Mouse (Mus musculus): ENCODE data around the gene Snx17.
A peak's percentile ranks its signal among the peaks of the same experiment; 100 is the strongest.

Gene Snx17

DNA sequence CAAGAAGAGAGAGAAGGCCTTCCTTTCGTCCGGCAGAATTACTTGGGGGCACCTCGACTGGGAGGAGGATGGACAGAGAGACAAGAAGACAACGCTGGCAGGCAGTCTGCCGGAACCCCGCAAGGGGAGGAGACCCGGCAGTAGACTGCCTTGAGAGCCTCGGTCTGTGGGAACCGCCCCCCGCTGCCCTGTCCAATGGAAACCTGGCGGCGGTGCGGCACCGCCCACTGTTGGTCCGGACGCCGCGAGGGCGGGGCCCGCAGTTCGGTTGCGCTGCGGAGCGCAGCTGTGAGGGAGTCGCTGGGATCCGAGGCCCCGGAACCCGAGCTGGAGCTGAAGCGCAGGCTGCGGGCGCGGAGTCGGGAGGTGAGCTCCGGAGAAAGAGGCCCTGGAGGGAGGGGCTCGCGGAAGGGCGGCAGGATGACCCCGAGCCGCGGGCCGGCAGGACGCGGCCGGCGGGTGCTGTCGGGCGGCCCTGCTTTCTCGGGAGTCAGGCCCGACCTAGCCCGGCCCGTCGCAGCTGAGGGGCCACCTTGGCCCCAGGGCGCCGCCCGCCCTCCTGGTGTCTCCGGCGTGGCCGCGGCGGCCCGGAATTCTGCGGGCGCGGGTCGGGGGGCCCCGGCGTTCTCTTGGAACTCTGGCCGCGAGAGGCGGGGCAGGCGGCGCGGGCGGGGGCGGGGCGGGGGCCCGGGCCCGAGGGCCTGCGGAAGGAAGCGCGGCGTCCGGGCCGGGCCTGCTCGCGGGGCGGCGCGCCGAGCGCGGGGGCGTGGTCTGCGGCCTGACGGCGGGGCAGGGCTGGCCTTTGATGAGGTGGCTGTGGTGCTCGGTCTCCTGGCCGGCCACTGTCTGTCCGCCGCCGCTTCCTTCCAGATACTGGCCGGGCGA lies 47.9 kb downstream of the Snx17 start, which contains the start of the genes Nrbp1 and Gm9970:
TSS of gene Nrbp1 (plus strand) at position 228 of the 885 bp plus-strand sequence.
TSS of gene Gm9970 (minus strand) at position 596 of the 885 bp plus-strand sequence.
- peak; percentile 96 to 97 for DNase-seq

DNA sequence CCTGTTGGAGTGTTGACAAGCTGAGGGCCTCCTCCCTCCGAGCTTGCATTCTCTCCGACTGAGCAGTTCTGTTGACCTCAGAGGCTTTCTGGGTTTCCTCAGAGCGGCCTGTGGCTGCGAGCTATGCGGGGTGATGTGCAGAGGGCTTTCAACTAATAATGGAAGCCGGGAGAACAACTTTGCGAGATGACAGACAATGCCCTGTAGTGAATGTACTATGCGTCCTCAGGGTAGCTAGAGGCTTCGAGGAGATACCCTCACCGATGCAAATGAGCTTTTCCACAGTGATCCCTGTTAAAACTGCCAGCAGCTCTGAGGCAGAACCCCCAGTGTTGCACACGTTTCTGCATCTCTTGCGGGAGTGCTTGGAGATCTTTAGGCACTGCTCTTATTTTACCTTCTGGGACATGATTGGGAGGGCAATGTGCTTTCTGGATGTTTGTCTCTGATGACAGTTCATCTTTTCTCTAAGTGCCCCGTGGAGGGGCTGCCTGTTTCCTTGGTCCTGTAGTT lies 48.6 kb downstream of the Snx17 start:
- DNase-seq = no peak

DNA sequence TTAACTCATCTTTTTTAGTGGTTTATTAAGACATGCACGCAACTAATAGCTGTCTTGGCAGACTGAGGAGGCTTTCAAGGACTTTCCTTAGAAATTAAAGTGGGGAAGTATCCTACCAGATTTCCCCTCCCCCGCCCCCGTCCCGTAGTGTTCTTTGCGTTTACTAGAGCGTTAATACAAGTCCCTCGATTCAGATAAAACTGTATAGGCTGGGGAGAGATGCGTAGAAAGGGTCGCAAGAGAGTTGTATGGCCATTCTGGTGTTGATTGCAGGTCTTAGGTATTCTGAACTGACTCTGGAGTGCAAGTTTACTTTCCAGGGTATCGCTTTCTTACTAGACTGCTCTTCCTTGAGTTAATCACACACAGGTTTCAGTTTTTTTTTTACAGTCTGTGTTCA lies 49.2 kb downstream of the Snx17 start:
- no peak for DNase-seq
